Mouse (Mus musculus) skeletal muscle tissue, adult 2 months (tissue): ENCODE measurements around the gene Fam107b.

Experiments used
- DNase-seq: peaks from one replicate; pipeline ENCODE4 v3.0.0-alpha.2; 2012; ENCODE audit warnings: low read depth, low spot score

Gene Fam107b

GRCm38 (mm10) chr2:3570186-3570585, at the start of gene Fam107b:
Gene Fam107b (plus strand): TSS chr2:3570488.
- DNase-seq = no peak

- no peak for DNase-seq
Measured at GRCm38 (mm10) chr2:3522558-3522957, 47.7 kb upstream of the Fam107b start.

- DNase-seq = no peak
Measured at GRCm38 (mm10) chr2:3526288-3526687, 44.0 kb upstream of the Fam107b start.

- no peak for DNase-seq
Measured at GRCm38 (mm10) chr2:3541307-3542079, 28.8 kb upstream of the Fam107b start.

GRCm38 (mm10) chr2:3546055-3546454, 24.2 kb upstream of the Fam107b start:
- no peak for DNase-seq

GRCm38 (mm10) chr2:3546588-3546987, 23.7 kb upstream of the Fam107b start:
- DNase-seq = peak; percentile 25

- DNase-seq = no peak
Measured at GRCm38 (mm10) chr2:3570606-3571005, 318 bp downstream of the Fam107b start.

- no peak for DNase-seq
Measured at GRCm38 (mm10) chr2:3573883-3574282, 3.6 kb downstream of the Fam107b start.

- no peak for DNase-seq
Measured at GRCm38 (mm10) chr2:3575140-3575539, 4.9 kb downstream of the Fam107b start.

- no peak for DNase-seq
Measured at GRCm38 (mm10) chr2:3576346-3576745, 6.1 kb downstream of the Fam107b start.

GRCm38 (mm10) chr2:3577216-3577615, 6.9 kb downstream of the Fam107b start:
- no peak for DNase-seq

GRCm38 (mm10) chr2:3578180-3578902, 8.1 kb downstream of the Fam107b start:
- no peak for DNase-seq

GRCm38 (mm10) chr2:3579316-3579902, 9.1 kb downstream of the Fam107b start:
- DNase-seq = peak; percentile 3

- no peak for DNase-seq
Measured at GRCm38 (mm10) chr2:3582830-3583229, 12.5 kb downstream of the Fam107b start.

GRCm38 (mm10) chr2:3585231-3585783, 15.0 kb downstream of the Fam107b start:
- no peak for DNase-seq

- no peak for DNase-seq
Measured at GRCm38 (mm10) chr2:3590086-3590915, 20.0 kb downstream of the Fam107b start.

- no peak for DNase-seq
Measured at GRCm38 (mm10) chr2:3590916-3591197, 20.6 kb downstream of the Fam107b start.

GRCm38 (mm10) chr2:3594663-3595318, 24.5 kb downstream of the Fam107b start:
- no peak for DNase-seq

GRCm38 (mm10) chr2:3600421-3600820, 30.1 kb downstream of the Fam107b start:
- no peak for DNase-seq

- no peak for DNase-seq
Measured at GRCm38 (mm10) chr2:3602599-3602998, 32.3 kb downstream of the Fam107b start.

GRCm38 (mm10) chr2:3603181-3603580, 32.9 kb downstream of the Fam107b start:
- no peak for DNase-seq
